Mouse (Mus musculus) ES-E14 (cell line): ENCODE data around the gene Rcan2.

ENCODE experiments used
- CHD2 ChIP-seq: IDR thresholded peaks from 2 replicates; pipeline ENCODE4 v1.6.1; 2014; ENCODE audit warnings: mild to moderate bottlenecking, low read depth, low read length, inconsistent platforms
- HCFC1 ChIP-seq: IDR thresholded peaks from 2 replicates; pipeline ENCODE4 v1.6.1; 2012; ENCODE audit warnings: low read length, inconsistent platforms, borderline replicate concordance; ENCODE audit not compliant: insufficient read depth
- MAFK ChIP-seq: IDR thresholded peaks from 2 replicates; pipeline ENCODE4 v1.6.1; 2014; ENCODE audit warnings: mild to moderate bottlenecking, low read depth, low read length, inconsistent platforms; ENCODE audit not compliant: insufficient read depth
- ZC3H11A ChIP-seq: IDR thresholded peaks from 2 replicates; pipeline ENCODE4 v1.6.1; 2012; ENCODE audit warnings: low read depth, mild to moderate bottlenecking, inconsistent platforms, low read length, borderline replicate concordance
- ZNF384 ChIP-seq: IDR thresholded peaks from 2 replicates; pipeline ENCODE4 v1.6.1; 2012; ENCODE audit warnings: low read depth, low read length, inconsistent platforms

DNA sequence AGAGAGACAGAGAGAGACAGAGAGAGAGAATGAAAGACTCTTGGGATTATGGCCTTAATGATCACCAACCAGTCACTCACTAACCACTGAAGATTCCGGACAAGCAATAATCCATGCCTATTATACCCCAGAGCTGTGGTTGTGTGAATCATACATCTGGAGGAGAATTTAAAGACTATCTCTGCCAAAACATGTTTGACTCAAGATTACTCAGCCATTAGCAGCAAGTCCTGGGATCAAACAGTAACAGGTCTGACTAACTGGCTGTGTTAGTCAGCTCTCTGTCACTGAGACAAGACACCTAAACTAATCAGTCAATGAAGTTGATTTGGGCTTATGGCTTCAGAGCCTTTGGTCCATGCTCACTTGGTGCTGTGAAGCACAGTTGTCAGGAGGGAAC lies 233.9 kb downstream of the Rcan2 start:
- no peak for TF ChIP-seq CHD2
- TF ChIP-seq ZC3H11A, result no peak
- TF ChIP-seq ZNF384, result no peak
- TF ChIP-seq HCFC1, result no peak
- no peak for TF ChIP-seq MAFK
